Mouse (Mus musculus) spleen, adult 18-20 months (tissue): ENCODE data around the gene Mymx.
A peak's percentile ranks its signal among the peaks of the same experiment; 100 is the strongest.

Source experiments
- DNase-seq, 2 experiments: peaks; one replicate each; pipeline ENCODE4 v3.0.0; 2022; ENCODE audit warnings: mixed read lengths in 2 of 2

Gene Mymx

GRCm38 (mm10) chr17:45588370-45588769 lies 13.5 kb downstream of the Mymx start:
- no peak for DNase-seq

GRCm38 (mm10) chr17:45586449-45586837 lies 15.5 kb downstream of the Mymx start:
- DNase-seq: no peak

GRCm38 (mm10) chr17:45585725-45586448 lies 16.0 kb downstream of the Mymx start:
- DNase-seq: no peak

GRCm38 (mm10) chr17:45584939-45585678 lies 16.8 kb downstream of the Mymx start:
- peak; percentile 46 to 69 for DNase-seq

- no peak for DNase-seq
Measured at GRCm38 (mm10) chr17:45584096-45584896, 17.6 kb downstream of the Mymx start.

GRCm38 (mm10) chr17:45582715-45583355 lies 19.1 kb downstream of the Mymx start:
- peak in 1 of 2 experiments; percentile 32 for DNase-seq

GRCm38 (mm10) chr17:45582188-45582587 lies 19.7 kb downstream of the Mymx start:
- no peak for DNase-seq

- DNase-seq: peak in 1 of 2 experiments; percentile 55
Measured at GRCm38 (mm10) chr17:45581567-45581983, 20.3 kb downstream of the Mymx start.

GRCm38 (mm10) chr17:45580958-45581477 lies 20.9 kb downstream of the Mymx start:
- no peak for DNase-seq

GRCm38 (mm10) chr17:45579554-45579953 lies 22.3 kb downstream of the Mymx start:
- no peak for DNase-seq

- DNase-seq: no peak
Measured at GRCm38 (mm10) chr17:45578843-45579242, 23.1 kb downstream of the Mymx start.

- no peak for DNase-seq
Measured at GRCm38 (mm10) chr17:45578242-45578641, 23.7 kb downstream of the Mymx start.

GRCm38 (mm10) chr17:45575123-45575897 lies 26.6 kb downstream of the Mymx start:
- no peak for DNase-seq

GRCm38 (mm10) chr17:45574129-45574761 lies 27.7 kb downstream of the Mymx start:
- DNase-seq: peak; percentile 69 to 76

- DNase-seq: peak; percentile 94 to 97
Measured at GRCm38 (mm10) chr17:45573780-45574123, 28.1 kb downstream of the Mymx start.

- peak; percentile 98 to 100 for DNase-seq
Measured at GRCm38 (mm10) chr17:45573087-45573779, 28.7 kb downstream of the Mymx start, which contains the start of gene Hsp90ab1. Gene Hsp90ab1 (minus strand): TSS chr17:45573271.

GRCm38 (mm10) chr17:45572103-45573086 lies 29.5 kb downstream of the Mymx start:
- DNase-seq: peak; percentile 62 to 64

GRCm38 (mm10) chr17:45569999-45570398 lies 31.9 kb downstream of the Mymx start:
- DNase-seq: no peak

GRCm38 (mm10) chr17:45568990-45569389 lies 32.9 kb downstream of the Mymx start:
- DNase-seq: no peak
